Mouse (Mus musculus) heart, embryonic 14.5 days (tissue): Measurements from ENCODE around the gene Alk. TPM values are rescaled to one million over a fixed set of nuclear protein-coding genes. Genes with fewer than 3 reads are reported as not detected.

Experiments
- ATAC-seq: fragments of 200-750 bp; cut with Nextera tagmentation; 2 replicates; pipeline ENCODE4 v1.8.0; 2017; ENCODE audit warnings: low read depth, moderate TSS enrichment; ENCODE audit not compliant: insufficient number of reproducible peaks, insufficient read depth, low FRiP score
- H3K27ac ChIP-seq, 2 experiments: fragments of 200-500 bp in 1 of 2; fragments of 300-500 bp in 1 of 2; sonication (generic) in 1 of 2; replicated peaks in 1 of 2; 2 replicates each; pipeline ENCODE4 v1.5.1; 2012 to 2014; ENCODE audit warnings: low read depth in 2 of 2, low read length in 2 of 2, control low read depth in 1 of 2, mild to moderate bottlenecking in 1 of 2, mixed read lengths in 1 of 2; ENCODE audit not compliant: control insufficient read depth in 1 of 2, insufficient read depth in 1 of 2
- H3K27me3 ChIP-seq: fragments of 300-500 bp; sonication (generic); 2 replicates; pipeline ENCODE4 v1.6.1; 2014; ENCODE audit warnings: mild to moderate bottlenecking, low read length, control low read depth; ENCODE audit not compliant: control insufficient read depth, insufficient read depth
- H3K36me3 ChIP-seq: fragments of 300-500 bp; sonication (generic); 2 replicates; pipeline ENCODE4 v1.6.1; 2014; ENCODE audit warnings: mild to moderate bottlenecking, control low read depth, low read length, mixed read lengths; ENCODE audit not compliant: control insufficient read depth, insufficient read depth
- H3K4me1 ChIP-seq, 2 experiments: fragments of 200-500 bp in 1 of 2; fragments of 300-500 bp in 1 of 2; sonication (generic) in 1 of 2; 2 replicates each; pipeline ENCODE4 v1.6.1; 2012 to 2014; ENCODE audit warnings: low read length in 2 of 2, control low read depth in 1 of 2, mixed read lengths in 1 of 2; ENCODE audit not compliant: control insufficient read depth in 2 of 2, insufficient read depth in 2 of 2
- H3K4me2 ChIP-seq: fragments of 300-500 bp; sonication (generic); 2 replicates; pipeline ENCODE4 v1.6.1; 2014; ENCODE audit warnings: mild to moderate bottlenecking, low read length
- H3K4me3 ChIP-seq, 2 experiments: fragments of 200-500 bp in 1 of 2; fragments of 300-500 bp in 1 of 2; sonication (generic) in 1 of 2; 2 replicates each; pipeline ENCODE4 v1.5.1; 2012 to 2014; ENCODE audit warnings: low read length in 2 of 2, mild to moderate bottlenecking in 2 of 2, control low read depth in 1 of 2, low read depth in 1 of 2, moderate library complexity in 1 of 2; ENCODE audit not compliant: control insufficient read depth in 1 of 2, insufficient read depth in 1 of 2
- H3K9ac ChIP-seq: fragments of 300-500 bp; sonication (generic); 2 replicates; pipeline ENCODE4 v1.6.1; 2014; ENCODE audit warnings: mild to moderate bottlenecking, low read length
- H3K9me3 ChIP-seq: fragments of 300-500 bp; sonication (generic); 2 replicates; pipeline ENCODE4 v1.6.1; 2016; ENCODE audit warnings: low read length, control low read depth; ENCODE audit not compliant: control insufficient read depth
- WGBS: fragments of 180-500 bp; shearing (Covaris S2); extraction: QIAGEN DNeasy Blood & Tissue Kit; methylation state at CpG from one replicate; pipeline ENCODE4 v1.1.7; 2014; 5-methylcytosine and 5-hydroxymethylcytosine counted together
- polyA plus RNA-seq: library from polyadenylated mRNA; unstranded; fragments of >200 nt; fragmentation: Nextera tagmentation; extraction: Ambion mirVana; gene quantifications from 2 replicates; pipeline ENCODE4 v1.2.1, GENCODE M21; 2014

The Alk gene
- polyA plus RNA-seq, 1 experiment from 2014 or later: 0.14 TPM

DNA sequence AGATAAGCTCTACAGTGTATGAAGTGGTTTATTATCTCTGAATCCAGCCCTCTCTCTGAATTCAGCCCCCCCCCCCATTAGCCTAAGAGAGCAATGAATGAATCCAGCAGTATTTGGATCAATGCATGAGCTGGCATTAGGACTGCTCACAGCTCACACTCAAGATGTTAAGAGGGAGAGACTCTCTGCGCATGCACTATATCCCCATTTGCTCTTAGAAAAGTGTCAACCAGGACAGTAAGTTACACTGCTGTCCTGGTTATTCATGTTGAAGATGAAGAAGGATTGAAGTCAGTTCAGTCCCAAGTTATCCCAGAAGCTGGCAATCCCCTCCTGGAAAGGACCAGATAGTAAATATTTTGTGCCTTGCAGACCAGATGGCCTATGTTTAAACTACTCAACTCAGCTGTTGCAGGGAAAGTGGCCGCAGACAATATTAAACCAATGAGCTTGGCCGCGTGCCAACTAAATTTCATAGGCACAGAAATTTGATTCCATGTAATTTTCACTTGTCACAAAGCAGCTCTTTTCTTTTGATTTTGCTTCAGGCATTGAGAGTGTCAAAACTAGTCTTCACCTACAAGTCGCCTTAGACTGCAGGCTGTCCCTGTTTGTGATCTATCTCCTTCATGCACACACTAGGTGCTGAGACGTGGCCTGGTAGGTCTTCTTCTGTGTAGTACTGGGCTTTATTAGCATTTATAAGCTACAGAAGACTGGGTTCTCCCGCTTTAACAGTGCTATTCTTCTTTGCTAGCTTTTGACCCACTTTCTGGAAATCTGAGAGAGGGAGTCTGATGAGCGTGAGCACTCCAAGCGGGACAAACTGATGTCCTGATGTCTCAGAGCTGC, 339.0 kb downstream of the Alk start:
- peaks cover 8 to 9% of the 10 kb centered on the region in 2 experiments for H3K4me1 ChIP-seq
- 81% methylated on average over 9 of the region's 9 CpGs for WGBS
- ATAC-seq: no peak
- no peaks in the 10 kb centered on the region for H3K36me3 ChIP-seq
- no peaks in the 10 kb centered on the region for H3K9me3 ChIP-seq
- H3K27me3 ChIP-seq: no peaks in the 10 kb centered on the region
- no peak overlapping the region for H3K4me2 ChIP-seq
- no peak overlapping the region for H3K9ac ChIP-seq
- H3K4me3 ChIP-seq: no peak overlapping the region
- no peak overlapping the region for H3K27ac ChIP-seq

DNA sequence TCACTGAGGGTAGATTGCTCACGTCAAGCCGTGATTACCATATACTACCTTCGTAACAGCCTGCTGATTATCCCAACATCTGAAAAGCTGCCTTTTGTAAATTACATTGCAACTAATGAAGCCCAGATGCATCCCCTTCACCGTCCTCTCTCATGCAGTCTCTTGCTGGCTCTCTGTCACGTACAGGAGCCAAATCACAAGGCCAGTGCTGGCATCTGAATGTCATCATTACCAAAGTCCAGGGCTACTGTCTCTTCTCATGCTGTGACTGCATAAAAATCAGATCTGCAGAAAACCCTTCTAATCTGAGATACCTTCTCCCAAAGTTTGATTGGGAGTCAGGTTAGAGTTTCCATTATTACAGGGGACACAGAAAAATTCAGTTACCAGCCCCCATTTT, 351.0 kb downstream of the Alk start:
- WGBS: 88% methylated on average over 5 of the region's 5 CpGs
- no peaks in the 10 kb centered on the region for H3K9me3 ChIP-seq
- ATAC-seq: no peak
- H3K27ac ChIP-seq: no peak overlapping the region
- H3K4me1 ChIP-seq: peaks cover 20% of the 10 kb centered on the region in 2 experiments
- no peak overlapping the region for H3K4me3 ChIP-seq
- H3K9ac ChIP-seq: no peak overlapping the region
- H3K36me3 ChIP-seq: no peaks in the 10 kb centered on the region
- no peak overlapping the region for H3K4me2 ChIP-seq
- H3K27me3 ChIP-seq: no peaks in the 10 kb centered on the region

DNA sequence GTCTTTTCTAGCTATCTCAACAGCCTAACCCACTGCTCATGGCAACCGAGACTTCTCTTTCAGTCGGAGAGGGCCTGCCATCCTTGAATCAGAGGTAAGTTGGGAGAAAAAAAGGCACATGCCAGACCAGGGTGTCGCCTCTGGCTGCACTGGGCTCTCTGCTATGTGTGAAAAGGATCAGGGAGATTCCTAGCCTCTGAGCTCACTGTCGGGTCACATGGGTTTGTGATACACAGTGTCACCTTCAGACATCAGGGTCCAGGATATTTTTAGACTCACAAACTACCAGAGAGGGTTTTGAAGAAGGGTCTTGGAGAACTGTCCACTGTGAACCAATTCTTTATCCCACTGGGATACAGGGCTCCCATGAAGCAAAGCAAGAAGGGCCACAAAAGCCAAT, 352.9 kb downstream of the Alk start:
- ATAC-seq: peak; percentile 85
- no peak overlapping the region for H3K4me3 ChIP-seq

DNA sequence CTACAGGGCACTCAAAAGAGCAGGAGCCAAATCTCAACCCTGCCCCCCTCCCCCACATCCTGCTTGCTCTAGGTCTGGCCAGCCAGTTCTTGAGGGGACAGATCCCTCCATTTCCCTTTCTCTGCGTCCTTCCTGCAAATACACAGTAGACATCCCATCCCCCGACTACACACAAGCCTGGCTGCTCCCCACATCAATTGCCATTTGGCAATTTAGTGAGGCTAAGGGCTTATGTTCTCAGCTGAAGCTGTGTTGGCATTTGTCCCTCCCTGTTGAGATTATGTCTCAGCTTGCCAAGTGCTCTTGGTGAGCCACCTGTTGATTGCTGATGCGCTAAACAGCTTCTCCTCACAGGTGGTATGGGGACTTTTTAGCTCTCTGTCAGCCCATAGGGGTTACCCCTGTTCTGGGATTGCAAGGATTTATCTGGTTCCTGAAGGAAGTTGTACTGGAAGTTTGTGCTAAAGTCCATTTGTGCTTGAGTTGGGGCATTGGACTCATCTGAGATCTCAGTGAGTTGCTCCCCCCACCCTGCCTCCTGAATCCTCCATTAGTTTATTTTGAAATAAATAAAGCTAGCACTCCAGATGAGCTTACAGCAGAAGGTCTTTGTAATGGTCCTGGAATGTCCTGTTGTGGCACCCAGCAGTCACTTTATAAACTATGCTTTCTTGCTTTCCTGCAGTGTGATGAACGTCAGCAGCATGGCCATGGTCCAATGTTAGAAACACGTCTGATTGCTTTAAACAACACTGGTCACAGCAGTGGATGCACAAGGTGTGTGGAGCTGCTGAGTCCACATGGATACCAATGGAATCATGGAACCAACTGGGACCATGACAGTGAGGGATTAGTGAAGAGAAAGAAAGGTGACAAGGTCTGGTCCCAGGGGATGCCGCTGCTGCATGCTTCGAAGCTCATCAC, 353.7 kb downstream of the Alk start:
- no peak overlapping the region for H3K4me3 ChIP-seq
- H3K4me2 ChIP-seq: no peak overlapping the region
- WGBS: 58% methylated on average over 7 of the region's 7 CpGs
- no peak overlapping the region for H3K9ac ChIP-seq
- no peaks in the 10 kb centered on the region for H3K27me3 ChIP-seq
- no peaks in the 10 kb centered on the region for H3K9me3 ChIP-seq
- H3K36me3 ChIP-seq: no peaks in the 10 kb centered on the region
- H3K27ac ChIP-seq: peak overlapping the region; percentile 78
- ATAC-seq: no peak
- H3K4me1 ChIP-seq: peaks cover 20% of the 10 kb centered on the region in 2 experiments

More for the DNA sequence above, 352.9 kb downstream of the Alk start:
- peak overlapping the region; percentile 78 for H3K27ac ChIP-seq
- H3K9ac ChIP-seq: no peak overlapping the region
- WGBS: 23% methylated on average over 4 of the region's 4 CpGs
- H3K36me3 ChIP-seq: no peaks in the 10 kb centered on the region
- H3K27me3 ChIP-seq: no peaks in the 10 kb centered on the region
- no peaks in the 10 kb centered on the region for H3K9me3 ChIP-seq
- no peak overlapping the region for H3K4me2 ChIP-seq
- peaks cover 20% of the 10 kb centered on the region in 2 experiments for H3K4me1 ChIP-seq

DNA sequence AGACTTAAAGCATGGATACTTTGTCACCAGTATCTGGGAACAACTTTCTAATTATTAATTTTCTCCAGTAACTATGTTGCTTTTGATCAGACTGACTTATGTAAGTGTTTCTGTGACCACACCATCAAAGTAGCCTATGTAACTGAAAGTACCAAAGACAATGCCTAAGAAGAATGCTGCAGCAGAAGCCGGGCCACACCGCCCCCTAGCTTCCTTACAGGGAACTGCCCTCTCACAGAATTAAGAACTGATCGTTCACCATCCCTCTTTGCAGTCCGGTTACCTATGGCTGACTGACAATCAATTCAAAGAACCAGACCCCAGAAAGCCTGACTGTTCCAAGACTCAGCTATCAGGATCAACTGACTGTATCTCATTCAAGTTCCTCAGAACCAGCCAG, 362.4 kb downstream of the Alk start:
- H3K36me3 ChIP-seq: no peaks in the 10 kb centered on the region
- no peak for ATAC-seq
- H3K27me3 ChIP-seq: no peaks in the 10 kb centered on the region
- no peak overlapping the region for H3K4me2 ChIP-seq
- H3K9me3 ChIP-seq: no peaks in the 10 kb centered on the region
- WGBS: 60% methylated on average over 4 of the region's 4 CpGs
- no peak overlapping the region for H3K27ac ChIP-seq
- H3K9ac ChIP-seq: no peak overlapping the region
- H3K4me3 ChIP-seq: no peak overlapping the region
- no peaks in the 10 kb centered on the region for H3K4me1 ChIP-seq

DNA sequence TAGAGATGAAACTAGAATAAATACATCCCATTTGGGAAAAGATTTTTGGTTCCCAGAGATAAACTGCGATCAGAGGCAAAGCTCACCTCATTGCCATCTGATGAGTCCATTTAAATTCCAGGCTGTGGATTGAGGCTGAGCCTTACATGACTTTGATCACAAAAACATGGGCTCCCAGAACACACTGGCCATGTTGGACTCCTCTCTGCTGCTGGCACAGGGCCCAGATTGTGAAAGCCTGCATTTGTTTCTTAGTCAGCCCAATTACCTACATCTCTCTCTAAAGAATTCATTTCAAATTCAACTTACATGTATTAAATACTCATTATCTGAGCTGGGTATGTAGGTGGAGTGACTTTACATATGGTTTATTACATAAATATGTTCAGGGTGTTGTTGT, 367.1 kb downstream of the Alk start:
- 81% methylated on average over 1 of the region's 1 CpGs for WGBS
- Histone ChIP-seq H3K9ac (no peak overlapping the region), H3K4me3 (no peak overlapping the region), H3K4me2 (no peak overlapping the region), H3K4me1 (no peaks in the 10 kb centered on the region), H3K36me3 (no peaks in the 10 kb centered on the region), H3K27ac (no peak overlapping the region), H3K9me3 (no peaks in the 10 kb centered on the region), H3K27me3 (no peaks in the 10 kb centered on the region)
- no peak for ATAC-seq

DNA sequence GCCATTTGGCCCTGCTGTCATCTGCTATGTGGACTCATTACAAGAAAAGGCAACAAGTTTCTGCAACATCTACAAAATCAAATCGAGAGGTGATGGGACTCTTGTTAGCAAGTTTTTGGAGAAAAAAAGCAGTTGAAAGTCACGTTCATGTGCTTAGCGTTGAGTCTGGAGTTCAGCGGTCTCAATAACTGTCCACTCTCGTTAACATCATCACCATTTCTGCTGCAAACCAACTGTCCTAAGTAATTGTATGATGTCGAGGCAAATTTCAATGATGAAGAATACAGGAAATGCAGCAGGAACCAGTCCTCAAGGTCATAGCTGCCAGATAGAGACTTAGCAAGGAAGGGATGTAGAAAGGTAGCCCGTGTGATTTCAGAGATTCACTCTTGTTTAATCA, 373.5 kb downstream of the Alk start:
- no peaks in the 10 kb centered on the region for H3K27me3 ChIP-seq
- H3K27ac ChIP-seq: no peak overlapping the region
- no peaks in the 10 kb centered on the region for H3K4me1 ChIP-seq
- no peaks in the 10 kb centered on the region for H3K36me3 ChIP-seq
- 85% methylated on average over 7 of the region's 7 CpGs for WGBS
- no peak overlapping the region for H3K9ac ChIP-seq
- H3K9me3 ChIP-seq: no peaks in the 10 kb centered on the region
- ATAC-seq: no peak
- H3K4me3 ChIP-seq: no peak overlapping the region
- H3K4me2 ChIP-seq: no peak overlapping the region
